Mouse (Mus musculus): Measurements from ENCODE around the gene Aif1. TPM values are rescaled to one million over a fixed set of nuclear protein-coding genes. Genes with fewer than 3 reads are reported as not detected.

The Aif1 gene
- polyA plus RNA-seq, 1 experiment: 8.9 TPM

- H3K4me3 ChIP-seq (ENCODE audit: control insufficient read depth, insufficient read depth, low read length): no peak overlapping the region
- no peak for DNase-seq
- 94% methylated on average over 4 of the region's 4 CpGs for WGBS
- H3K27me3 ChIP-seq (ENCODE audit: control insufficient read depth, insufficient read depth, low read length): no peaks in the 10 kb centered on the region
- TF ChIP-seq POLR2A (IDR thresholded peaks at IDR 0.05; ENCODE audit: control insufficient read depth, extremely low read depth, insufficient read depth, low read length, poor library complexity) (no peak), CTCF (IDR thresholded peaks at IDR 0.05; ENCODE audit: borderline replicate concordance, control insufficient read depth, extremely low read depth, insufficient read depth, low read length, poor library complexity) (no peak)
- peaks cover 97% of the 10 kb centered on the region for H3K36me3 ChIP-seq (ENCODE audit: control insufficient read depth, insufficient read depth, low read length)
- no peak overlapping the region for H3K27ac ChIP-seq (ENCODE audit: control insufficient read depth, insufficient read depth, low read length)
- no peaks in the 10 kb centered on the region for H3K4me1 ChIP-seq (replicated peaks; ENCODE audit: control insufficient read depth, insufficient read depth, low read length)
Measured at GRCm38 (mm10) chr17:35153931-35154330, 21.9 kb downstream of the Aif1 start.

DNA sequence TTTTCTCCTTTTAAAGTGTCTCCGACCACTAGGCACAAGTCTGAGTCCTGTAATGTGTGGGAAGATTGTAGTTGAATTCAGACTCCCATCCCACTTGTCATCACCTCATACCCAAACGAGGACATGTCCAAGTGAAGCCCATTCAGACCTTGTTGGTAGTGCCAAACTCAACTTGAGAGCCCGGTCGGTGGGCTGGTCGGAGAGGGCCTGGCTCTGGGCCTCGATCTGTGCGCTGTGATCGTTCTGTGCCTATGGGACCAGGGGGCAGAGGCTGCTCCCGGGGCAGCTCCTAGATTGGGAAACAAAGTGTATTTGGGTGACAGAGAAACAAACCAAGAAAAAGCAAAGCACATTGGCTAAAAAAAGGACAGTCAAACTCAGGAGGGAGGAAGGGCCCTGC is 22.8 kb downstream of the Aif1 start:
- no peak overlapping the region for H3K4me3 ChIP-seq (ENCODE audit: control insufficient read depth, insufficient read depth, low read length)
- peaks cover 95% of the 10 kb centered on the region for H3K36me3 ChIP-seq (ENCODE audit: control insufficient read depth, insufficient read depth, low read length)
- WGBS: 95% methylated on average over 9 of the region's 9 CpGs
- TF ChIP-seq POLR2A (IDR thresholded peaks at IDR 0.05; ENCODE audit: control insufficient read depth, extremely low read depth, insufficient read depth, low read length, poor library complexity) (no peak), CTCF (IDR thresholded peaks at IDR 0.05; ENCODE audit: borderline replicate concordance, control insufficient read depth, extremely low read depth, insufficient read depth, low read length, poor library complexity) (no peak)
- no peak overlapping the region for H3K27ac ChIP-seq (ENCODE audit: control insufficient read depth, insufficient read depth, low read length)
- DNase-seq: no peak
- H3K27me3 ChIP-seq (ENCODE audit: control insufficient read depth, insufficient read depth, low read length): no peaks in the 10 kb centered on the region
- H3K4me1 ChIP-seq (replicated peaks; ENCODE audit: control insufficient read depth, insufficient read depth, low read length): no peaks in the 10 kb centered on the region

GRCm38 (mm10) chr17:35152121-35152520 is 23.7 kb downstream of the Aif1 start:
- no peak for DNase-seq
- Histone ChIP-seq H3K27ac (ENCODE audit: control insufficient read depth, insufficient read depth, low read length) (no peak overlapping the region), H3K27me3 (ENCODE audit: control insufficient read depth, insufficient read depth, low read length) (no peaks in the 10 kb centered on the region), H3K4me3 (ENCODE audit: control insufficient read depth, insufficient read depth, low read length) (no peak overlapping the region), H3K4me1 (replicated peaks; ENCODE audit: control insufficient read depth, insufficient read depth, low read length) (no peaks in the 10 kb centered on the region), H3K36me3 (ENCODE audit: control insufficient read depth, insufficient read depth, low read length) (peaks cover 91% of the 10 kb centered on the region)
- TF ChIP-seq POLR2A (IDR thresholded peaks at IDR 0.05; ENCODE audit: control insufficient read depth, extremely low read depth, insufficient read depth, low read length, poor library complexity): no peak
- TF ChIP-seq CTCF (IDR thresholded peaks at IDR 0.05; ENCODE audit: borderline replicate concordance, control insufficient read depth, extremely low read depth, insufficient read depth, low read length, poor library complexity): no peak
- 97% methylated on average over 4 of the region's 4 CpGs for WGBS

DNA sequence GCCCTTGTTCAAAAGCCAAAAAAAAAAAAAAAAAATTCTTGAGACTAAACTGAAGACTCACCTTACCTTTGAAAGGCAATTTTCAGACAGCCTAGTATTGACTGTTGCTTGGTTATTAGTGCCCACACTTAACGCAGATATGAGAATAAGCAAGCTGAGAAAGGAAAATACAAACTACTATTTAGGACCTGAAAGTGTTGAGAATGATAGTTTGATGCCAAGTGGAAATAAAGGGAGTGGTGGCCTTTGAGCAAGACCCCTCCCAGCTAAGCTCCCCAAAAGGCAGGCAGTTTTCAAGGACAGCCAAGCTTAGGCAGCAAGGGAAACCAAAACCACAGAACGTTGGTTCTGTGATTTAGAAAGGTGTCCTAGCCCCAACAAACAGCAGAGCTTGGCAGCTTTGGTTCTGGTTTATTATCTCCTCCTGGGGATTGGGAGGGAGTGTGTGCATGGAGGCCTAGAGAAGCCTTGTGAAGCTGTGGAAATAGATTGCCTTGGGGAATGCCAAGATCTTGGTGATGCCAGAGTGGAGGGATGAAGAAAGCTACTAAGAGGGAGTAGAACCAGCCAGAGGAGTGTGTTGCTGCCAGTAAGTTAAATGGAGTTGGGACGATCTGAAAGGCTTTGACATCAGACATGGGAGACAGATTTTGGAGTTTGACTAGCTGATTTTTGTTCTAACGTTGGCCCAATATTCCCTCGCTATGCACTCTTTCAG is 27.8 kb downstream of the Aif1 start:
- H3K4me1 ChIP-seq (replicated peaks; ENCODE audit: control insufficient read depth, insufficient read depth, low read length): no peaks in the 10 kb centered on the region
- no peak for DNase-seq
- TF ChIP-seq POLR2A (IDR thresholded peaks at IDR 0.05; ENCODE audit: control insufficient read depth, extremely low read depth, insufficient read depth, low read length, poor library complexity): no peak
- no peak for TF ChIP-seq CTCF (IDR thresholded peaks at IDR 0.05; ENCODE audit: borderline replicate concordance, control insufficient read depth, extremely low read depth, insufficient read depth, low read length, poor library complexity)
- H3K27ac ChIP-seq (ENCODE audit: control insufficient read depth, insufficient read depth, low read length): no peak overlapping the region
- 77% methylated on average over 5 of the region's 5 CpGs for WGBS
- no peaks in the 10 kb centered on the region for H3K27me3 ChIP-seq (ENCODE audit: control insufficient read depth, insufficient read depth, low read length)
- peaks cover 91% of the 10 kb centered on the region for H3K36me3 ChIP-seq (ENCODE audit: control insufficient read depth, insufficient read depth, low read length)
- H3K4me3 ChIP-seq (ENCODE audit: control insufficient read depth, insufficient read depth, low read length): no peak overlapping the region

DNA sequence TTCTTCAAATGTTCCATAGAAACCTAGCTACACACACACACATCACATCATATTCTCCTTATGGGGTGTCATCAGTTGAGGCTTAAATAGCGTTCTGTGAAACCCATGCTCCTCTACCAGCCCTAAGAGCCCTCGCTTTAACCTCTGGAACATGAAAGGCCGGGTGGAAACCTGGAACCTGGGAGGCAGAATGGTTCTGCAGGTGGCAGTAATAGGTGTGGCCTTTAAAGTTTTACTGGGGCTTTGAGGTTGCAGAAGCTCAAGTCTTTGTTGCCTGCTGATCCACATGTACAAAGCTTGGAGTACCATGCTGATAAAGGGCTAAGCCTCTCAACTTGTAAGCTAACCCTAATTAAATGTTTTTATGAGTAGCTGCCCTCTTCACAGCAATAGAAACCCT is 28.5 kb downstream of the Aif1 start:
- Histone ChIP-seq H3K4me3 (ENCODE audit: control insufficient read depth, insufficient read depth, low read length) (no peak overlapping the region), H3K27me3 (ENCODE audit: control insufficient read depth, insufficient read depth, low read length) (no peaks in the 10 kb centered on the region), H3K36me3 (ENCODE audit: control insufficient read depth, insufficient read depth, low read length) (peaks cover 91% of the 10 kb centered on the region), H3K27ac (ENCODE audit: control insufficient read depth, insufficient read depth, low read length) (no peak overlapping the region), H3K4me1 (replicated peaks; ENCODE audit: control insufficient read depth, insufficient read depth, low read length) (no peaks in the 10 kb centered on the region)
- TF ChIP-seq POLR2A (IDR thresholded peaks at IDR 0.05; ENCODE audit: control insufficient read depth, extremely low read depth, insufficient read depth, low read length, poor library complexity): no peak
- TF ChIP-seq CTCF (IDR thresholded peaks at IDR 0.05; ENCODE audit: borderline replicate concordance, control insufficient read depth, extremely low read depth, insufficient read depth, low read length, poor library complexity): no peak
- no peak for DNase-seq
- 86% methylated on average over 3 of the region's 3 CpGs for WGBS

GRCm38 (mm10) chr17:35146139-35146538 is 29.7 kb downstream of the Aif1 start:
- no peaks in the 10 kb centered on the region for H3K27me3 ChIP-seq (ENCODE audit: control insufficient read depth, insufficient read depth, low read length)
- H3K36me3 ChIP-seq (ENCODE audit: control insufficient read depth, insufficient read depth, low read length): peaks cover 91% of the 10 kb centered on the region
- no peak overlapping the region for H3K27ac ChIP-seq (ENCODE audit: control insufficient read depth, insufficient read depth, low read length)
- DNase-seq: no peak
- H3K4me3 ChIP-seq (ENCODE audit: control insufficient read depth, insufficient read depth, low read length): no peak overlapping the region
- TF ChIP-seq CTCF (IDR thresholded peaks at IDR 0.05; ENCODE audit: borderline replicate concordance, control insufficient read depth, extremely low read depth, insufficient read depth, low read length, poor library complexity) (no peak), POLR2A (IDR thresholded peaks at IDR 0.05; ENCODE audit: control insufficient read depth, extremely low read depth, insufficient read depth, low read length, poor library complexity) (no peak)
- no peaks in the 10 kb centered on the region for H3K4me1 ChIP-seq (replicated peaks; ENCODE audit: control insufficient read depth, insufficient read depth, low read length)
- 92% methylated on average over 5 of the region's 5 CpGs for WGBS

Data from thymus, adult 2 months (tissue).